Mouse (Mus musculus) cerebellum, adult 11 months (tissue): ENCODE data around the gene Spn.
"Not testable (repeated sequence)": the region's sequence is repeated elsewhere in the genome, so short reads cannot be mapped to it uniquely, and the experiment has no call there.

Experiments
- DNase-seq: peaks from one replicate; pipeline ENCODE4 v3.0.0; 2022

Gene Spn

GRCm38 (mm10) chr7:127137262-127138017 is at the start of gene Spn:
Spn (minus strand) TSS chr7:127137823.
- DNase-seq, result no peak

GRCm38 (mm10) chr7:127187351-127187750 is 49.7 kb upstream of the Spn start:
- DNase-seq, result no peak

- DNase-seq, result no peak
These were observed 48.0 kb upstream of the Spn start for GRCm38 (mm10) chr7:127185601-127186000.

- no peak for DNase-seq
These were observed 47.1 kb upstream of the Spn start for GRCm38 (mm10) chr7:127184720-127185119.

DNA sequence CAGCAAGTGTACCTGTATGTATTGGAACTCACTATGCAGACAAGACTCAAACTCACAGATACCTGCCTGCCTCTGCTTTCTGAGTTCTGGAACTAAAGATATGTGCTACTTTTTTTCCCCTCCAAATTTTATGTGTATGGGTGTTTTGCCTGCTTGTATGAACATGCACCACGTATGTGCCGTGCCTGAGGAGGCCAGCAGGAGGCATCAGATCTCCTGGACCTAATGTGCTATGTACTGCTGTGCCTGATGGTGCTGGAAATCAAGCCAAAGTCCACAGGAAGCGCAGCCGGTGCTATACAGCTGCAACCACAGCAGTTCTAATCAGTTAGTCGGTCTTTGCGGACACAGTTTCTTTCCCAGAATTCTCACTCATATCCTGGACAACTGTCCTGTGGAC is 46.2 kb upstream of the Spn start:
- no peak for DNase-seq

- DNase-seq, result no peak
These were observed 45.7 kb upstream of the Spn start for GRCm38 (mm10) chr7:127183345-127183744.

DNA sequence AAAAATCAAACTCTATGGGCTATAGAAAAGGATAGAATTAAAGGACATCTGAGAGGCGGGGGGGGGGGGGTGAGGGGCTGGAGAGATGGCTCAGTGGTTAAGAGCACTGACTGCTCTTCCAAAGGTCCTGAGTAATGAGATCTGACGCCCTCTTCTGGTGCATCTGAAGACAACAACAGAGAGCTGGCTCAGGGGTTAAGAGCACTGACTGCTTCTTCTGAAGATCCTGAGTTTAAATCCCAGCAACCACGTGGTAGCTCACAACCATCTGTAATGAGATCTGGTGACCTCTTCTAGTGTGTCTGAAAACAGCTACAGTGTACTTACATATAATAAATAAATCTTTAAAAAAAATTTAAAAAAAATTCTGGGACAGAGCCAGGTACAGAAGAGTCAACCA is 44.1 kb upstream of the Spn start:
- DNase-seq, result not testable (repeated sequence)

- no peak for DNase-seq
These were observed 43.2 kb upstream of the Spn start for GRCm38 (mm10) chr7:127180783-127181182.

DNA sequence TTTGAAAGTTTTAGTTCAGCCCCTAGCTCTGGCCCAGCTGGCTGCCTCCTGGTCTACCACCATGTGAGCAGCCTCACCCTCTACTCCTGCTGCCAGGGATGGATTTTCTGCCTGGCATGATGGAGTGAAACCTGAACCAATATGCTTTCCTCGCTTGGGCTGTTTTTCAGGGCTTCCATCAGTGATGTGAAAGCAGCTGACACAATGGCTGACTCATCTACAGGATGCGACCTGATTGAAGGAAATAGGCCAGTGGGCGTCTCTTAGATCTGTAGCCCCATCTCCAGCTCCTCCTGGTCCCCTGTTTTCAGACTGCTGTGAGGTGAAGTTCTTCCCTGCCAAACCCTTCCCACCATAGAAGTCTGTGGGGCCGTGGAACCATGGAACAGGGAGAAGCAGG is 39.3 kb upstream of the Spn start:
- no peak for DNase-seq

DNA sequence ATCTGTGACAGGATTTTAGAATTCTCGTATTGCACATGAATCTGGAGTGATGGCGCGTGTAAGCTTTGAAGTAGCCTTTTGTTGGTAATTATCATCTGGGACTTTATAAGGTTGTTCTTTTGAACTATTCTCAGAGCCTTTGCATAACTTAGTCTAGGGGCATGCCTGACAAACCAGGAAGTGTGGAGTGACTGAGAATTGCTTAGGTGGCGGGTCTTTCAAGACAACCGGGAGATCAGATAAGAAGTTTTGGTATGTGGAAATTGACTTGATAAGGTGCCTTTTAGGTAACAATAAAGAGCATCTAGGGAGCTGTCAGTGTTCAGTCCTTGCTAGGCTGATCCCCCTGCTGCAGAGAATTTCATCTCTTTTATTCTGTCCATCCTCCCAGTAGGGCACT is 28.9 kb upstream of the Spn start:
- DNase-seq, result no peak

GRCm38 (mm10) chr7:127165607-127166493 is 28.2 kb upstream of the Spn start:
- DNase-seq, result no peak

DNA sequence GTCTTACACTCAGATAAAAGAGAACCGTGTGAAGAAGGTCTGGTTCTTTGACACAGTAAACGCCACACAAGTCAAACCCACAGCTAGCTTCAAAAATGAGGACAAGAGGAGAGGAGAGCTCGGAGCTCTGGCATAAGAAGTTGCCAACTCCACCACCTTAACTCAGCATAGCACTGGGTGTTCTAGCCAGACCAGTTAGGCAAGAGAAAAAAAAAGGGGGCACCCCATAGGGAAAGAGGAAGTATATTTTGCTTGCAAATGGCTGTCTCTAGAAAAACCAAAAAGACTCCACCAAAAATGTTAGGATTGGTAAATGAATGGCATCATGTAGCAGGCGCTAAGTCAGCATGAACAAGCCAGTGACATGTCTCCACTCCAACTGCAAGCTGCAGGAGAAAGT is 26.4 kb upstream of the Spn start:
- no peak for DNase-seq

DNA sequence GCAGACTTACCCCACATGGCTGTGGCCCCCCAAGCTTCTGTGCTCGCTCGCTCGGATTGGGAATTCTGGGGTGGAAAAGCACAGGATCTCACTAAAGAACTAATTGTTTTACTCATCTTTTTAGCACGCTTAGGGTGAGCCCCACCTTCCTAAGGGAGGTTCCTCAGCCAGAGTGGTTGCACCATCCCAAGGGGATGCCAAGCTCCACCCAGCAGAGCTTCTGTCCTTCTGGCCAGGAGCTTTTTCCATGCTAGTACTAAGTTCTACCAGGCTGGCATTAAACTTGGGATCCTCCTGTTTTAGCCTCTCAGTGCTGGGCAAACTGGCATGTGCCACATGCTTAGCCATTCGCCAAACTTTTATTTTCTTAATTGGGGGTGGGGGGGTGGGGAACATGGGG is 24.9 kb upstream of the Spn start:
- DNase-seq, result no peak

DNA sequence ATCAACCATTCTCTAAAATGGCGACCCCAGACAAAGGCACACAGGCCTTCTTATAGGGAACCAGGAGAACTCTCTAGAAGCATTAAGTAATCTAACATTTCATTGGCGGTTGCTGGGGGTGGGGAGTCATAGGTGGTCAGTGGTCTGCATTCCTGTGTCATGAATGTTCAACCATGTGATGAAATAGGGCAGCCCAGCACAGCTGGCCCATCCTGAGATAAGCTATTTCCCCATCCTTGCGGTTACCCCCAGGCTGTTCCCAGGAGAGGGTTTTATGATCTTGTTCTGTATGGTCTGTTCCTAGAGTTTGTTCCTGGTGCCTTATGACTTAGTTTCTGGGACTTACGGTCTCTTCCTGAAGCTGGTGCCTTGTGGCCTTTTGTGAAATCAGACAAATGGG is 19.9 kb upstream of the Spn start:
- no peak for DNase-seq

DNA sequence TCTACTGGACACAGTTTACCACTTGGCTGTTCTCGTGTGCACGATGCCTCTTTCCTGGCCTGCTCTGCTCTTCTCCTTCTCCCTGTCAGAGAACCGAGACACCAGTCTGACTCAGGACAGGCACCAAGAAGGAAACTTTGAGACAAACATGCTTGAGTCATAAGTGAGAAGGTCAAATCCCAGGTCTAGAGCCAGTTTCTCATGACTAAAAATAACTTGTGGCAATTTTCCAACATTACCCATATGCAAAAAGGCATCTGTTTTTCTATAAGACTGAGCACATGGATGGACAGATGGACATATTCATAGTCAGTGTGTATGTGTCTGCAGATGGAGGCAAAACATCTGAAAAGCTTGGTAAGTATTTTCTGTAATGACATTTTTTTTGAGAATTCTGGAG is 15.9 kb upstream of the Spn start:
- DNase-seq, result no peak

GRCm38 (mm10) chr7:127152464-127152863 is 14.8 kb upstream of the Spn start:
- no peak for DNase-seq

GRCm38 (mm10) chr7:127147901-127148300 is 10.3 kb upstream of the Spn start:
- no peak for DNase-seq

DNA sequence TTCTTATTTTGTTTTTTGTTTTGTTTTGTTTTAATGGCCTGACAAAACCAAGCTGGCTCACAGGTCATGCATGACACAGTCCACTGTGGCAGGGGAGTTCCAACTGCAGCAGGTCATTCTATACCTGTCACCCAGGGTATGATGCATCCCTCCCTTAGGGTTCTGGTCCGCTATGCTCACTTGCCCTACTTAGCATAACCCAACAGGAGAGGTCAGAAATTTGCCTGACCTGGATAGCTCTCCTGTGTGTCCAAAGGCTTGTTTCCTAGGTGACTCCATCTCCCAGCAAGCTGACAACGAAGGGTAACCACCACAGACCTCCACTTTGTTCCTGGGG is 8.6 kb upstream of the Spn start:
- DNase-seq, result no peak

DNA sequence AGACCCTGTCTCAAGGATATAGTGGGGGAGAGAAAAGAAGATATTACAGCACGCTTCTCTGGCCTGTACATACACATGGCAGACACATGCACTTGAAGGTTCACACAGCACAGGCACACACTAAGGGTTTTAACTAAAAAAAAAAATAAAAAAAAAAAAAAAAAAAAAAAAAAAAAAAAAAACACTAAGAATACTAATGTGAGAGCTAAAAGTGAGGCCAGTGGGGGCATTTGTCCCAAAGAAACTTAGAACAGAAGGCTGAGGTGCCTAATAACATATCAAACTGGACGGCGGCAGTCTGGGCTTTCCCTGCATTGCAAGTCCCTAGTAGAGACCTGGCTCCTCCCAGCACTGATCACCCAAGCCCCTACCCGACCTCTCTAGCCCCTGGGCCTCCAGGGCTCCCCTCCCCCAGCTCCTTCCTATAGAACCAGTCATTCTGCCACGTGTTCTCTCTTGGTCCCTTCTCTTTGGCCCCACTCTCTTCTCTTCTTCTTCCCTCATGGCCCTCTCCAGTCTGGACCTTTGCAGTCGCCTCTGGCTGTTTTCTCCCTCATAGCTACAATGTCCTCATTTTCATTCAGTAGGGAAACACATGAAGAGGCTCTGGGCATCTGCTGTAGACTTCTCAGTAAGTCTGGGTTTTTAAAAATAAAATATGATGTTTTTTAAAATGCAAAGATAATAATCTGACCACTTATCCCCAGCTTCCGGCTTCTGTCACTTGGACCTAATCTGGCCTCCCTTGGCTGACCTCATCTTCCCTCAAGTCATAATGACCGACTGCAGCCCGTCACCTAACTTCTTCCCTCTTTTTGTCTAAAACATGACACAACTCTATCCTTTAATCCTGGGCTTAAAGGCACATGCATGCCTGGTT is 8.0 kb upstream of the Spn start:
- no peak for DNase-seq

DNA sequence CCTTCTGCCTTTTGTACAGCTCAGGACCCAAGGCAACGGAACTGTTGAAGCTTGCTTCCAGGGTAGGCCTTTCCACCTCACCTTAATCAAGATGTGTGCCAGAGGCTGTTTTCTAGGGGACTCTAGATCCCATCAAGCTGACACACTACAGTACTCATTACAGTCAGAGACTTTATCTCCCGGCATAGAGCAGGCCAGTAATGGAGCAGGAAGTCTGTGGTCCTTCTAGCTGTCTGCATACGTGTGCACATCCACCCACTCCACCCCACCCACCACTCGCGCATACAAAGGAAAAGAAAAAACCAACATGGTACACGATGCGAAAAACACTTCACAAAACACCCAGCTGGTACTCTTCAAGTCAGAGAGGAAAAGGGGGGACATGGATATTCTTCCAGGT is 6.8 kb upstream of the Spn start:
- no peak for DNase-seq

DNA sequence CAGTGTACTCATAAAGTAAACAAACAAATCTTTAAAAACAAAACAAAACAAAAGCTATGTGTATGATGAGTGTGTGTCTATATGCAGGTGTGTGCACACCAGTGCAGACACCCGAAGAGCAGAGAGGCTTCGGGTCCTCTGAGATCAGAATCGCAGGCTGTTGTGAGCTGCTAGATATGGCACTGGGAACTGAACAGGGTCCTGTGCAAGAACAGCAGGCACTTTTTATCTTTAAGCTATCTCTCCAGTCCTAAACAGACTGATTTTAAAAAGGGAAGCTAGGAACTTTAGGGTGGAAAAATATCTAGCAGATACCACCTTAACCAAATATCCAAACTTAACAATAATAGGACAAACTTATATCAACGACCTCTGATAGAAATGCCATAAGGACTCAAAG is 5.0 kb upstream of the Spn start:
- no peak for DNase-seq

DNA sequence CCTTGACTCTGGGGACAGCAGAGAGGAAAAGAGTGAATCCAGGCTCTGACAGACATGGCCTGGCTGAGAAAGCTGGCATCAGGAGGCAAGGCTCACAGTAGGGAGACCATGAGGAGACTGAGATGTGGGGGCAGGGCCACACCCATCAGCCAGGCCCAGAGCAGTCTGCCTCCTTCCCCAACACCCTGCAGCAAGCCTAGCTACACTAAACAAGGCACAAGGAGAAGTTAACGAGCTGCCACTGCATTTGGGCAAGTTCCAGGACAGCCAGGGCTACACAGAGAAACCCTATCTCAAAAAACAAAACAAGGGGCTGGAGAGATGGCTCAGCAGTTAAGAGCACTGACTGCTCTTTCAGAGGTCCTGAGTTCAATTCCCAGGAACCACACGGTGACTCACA is 4.6 kb upstream of the Spn start:
- DNase-seq, result no peak

DNA sequence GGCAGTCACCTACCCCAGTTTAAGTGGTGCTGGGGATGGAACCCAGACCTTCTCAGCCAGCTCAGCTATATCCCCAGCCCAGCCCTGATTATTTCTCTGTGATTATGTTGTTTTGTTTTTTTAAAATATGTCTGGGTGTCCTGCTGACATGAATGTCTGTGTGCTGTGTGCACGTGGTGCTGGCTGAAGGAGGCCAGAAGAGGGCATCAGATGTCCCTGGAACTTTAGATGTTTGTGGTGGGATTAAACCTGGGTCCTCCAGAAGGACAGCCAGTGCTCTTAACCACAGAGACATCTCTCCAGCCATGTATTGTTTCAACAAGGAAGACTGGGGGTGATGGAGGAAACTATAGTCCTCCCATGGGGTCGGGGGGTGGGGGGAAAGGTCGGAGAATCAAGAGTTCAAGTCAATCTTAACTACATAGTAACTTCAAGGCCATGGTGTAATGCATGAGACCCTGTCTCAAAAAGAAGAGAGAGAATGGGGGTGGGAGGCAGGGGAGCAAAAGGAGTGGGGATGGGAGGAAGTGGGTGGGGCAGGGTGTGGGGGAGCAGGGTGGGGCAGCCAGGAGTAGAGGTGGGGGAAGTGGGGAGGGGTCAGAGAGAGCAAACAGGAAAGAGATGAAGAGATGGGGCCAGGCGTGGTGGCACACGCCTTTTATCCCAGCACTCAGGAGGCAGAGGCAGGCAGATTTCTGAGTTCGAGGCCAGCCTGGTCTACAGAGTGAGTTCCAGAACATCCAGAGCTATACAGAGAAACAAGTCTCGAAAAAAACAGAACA is 3.2 kb upstream of the Spn start:
- DNase-seq, result no peak
